Mouse (Mus musculus): ENCODE data around the gene Slf2.
A peak's percentile ranks its signal among the peaks of the same experiment; 100 is the strongest.

Slf2 gene

DNA sequence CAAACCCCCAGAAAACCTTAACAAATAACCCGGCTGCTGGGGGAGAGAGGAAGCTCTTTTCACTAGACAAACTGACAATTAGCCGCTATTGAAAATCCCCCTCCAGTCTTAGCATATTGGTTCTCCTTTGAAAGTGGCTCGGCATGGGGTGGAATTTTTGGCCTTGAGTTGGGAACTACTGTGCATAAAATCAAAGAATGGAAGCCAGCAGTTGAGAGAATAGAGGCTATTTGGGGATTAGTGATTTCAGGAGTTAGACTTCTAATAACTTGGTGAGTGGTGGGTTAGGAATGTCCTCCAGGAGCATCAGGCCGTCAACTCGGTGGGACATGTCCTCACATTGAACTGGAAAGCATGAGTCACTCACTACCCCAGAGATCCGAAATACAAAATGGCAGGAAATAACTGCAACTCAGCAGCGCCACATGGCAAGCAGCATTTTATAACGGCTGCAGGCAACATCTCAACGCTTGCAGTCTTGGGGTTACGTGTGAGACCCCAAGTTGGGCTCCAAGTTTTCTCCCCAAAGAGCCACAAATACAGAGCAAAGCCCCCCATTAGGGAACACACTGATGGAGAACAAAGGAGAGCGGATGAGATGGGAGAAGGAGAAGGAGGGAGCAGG is 22.0 kb upstream of the Slf2 start:
- DNase-seq (ENCODE audit: low spot score) = no peak

DNA sequence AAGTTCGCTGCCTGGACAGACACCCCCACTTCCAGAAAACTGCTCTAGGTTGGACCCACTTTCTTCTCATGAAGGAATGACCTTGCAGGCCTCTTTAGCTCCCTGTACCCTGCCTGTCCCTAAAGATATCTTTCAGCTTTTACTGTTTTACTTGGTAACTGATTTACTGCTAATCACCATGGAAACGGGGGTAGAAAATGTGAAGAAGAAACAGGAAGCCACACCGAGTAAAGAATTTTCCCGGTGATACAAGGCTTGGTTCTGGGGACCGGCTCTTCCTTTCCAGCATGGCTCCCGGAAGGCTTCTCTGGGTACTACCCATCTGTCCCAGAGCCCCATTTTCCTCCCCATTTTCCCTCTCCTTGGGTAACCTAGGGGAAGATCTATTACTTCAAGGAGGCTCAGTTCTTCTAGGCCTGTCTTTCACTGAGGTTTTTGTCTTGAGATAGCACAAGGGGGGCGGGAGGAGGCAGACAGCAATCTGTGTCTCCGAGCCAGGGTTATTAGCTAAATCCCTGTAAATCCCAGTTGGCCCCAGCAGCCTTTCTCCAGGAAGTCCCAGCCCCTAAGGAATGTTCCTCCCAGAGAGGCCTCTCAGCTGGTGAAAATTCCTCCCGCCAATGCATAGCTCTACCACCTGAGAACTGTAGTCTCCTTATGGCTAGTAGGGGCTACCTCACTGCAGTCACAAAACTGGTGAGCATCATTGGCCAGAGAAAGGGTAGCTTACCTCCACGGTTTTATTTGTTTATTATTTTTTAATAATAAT is 16.3 kb upstream of the Slf2 start:
- DNase-seq (ENCODE audit: low spot score) = no peak

DNA sequence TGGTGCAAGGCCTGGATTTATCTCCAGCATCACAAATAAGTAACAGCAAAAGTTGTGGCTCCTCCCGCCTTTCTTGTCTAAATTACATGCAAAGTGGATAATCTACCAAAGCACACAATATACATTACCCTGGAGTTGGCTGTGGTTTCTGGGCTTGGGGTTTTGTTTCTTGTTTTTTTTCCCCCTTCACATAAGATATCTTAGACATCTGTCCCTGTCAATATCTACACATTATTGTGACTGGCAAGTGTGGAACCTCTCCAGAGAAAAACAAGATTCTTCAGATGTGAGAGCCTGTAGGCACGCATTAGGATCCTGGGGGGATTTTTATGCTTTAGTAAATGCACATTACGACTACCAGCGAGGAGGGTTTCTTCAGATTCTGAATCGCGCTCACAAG is 12.8 kb upstream of the Slf2 start:
- no peak for DNase-seq (ENCODE audit: low spot score)

DNA sequence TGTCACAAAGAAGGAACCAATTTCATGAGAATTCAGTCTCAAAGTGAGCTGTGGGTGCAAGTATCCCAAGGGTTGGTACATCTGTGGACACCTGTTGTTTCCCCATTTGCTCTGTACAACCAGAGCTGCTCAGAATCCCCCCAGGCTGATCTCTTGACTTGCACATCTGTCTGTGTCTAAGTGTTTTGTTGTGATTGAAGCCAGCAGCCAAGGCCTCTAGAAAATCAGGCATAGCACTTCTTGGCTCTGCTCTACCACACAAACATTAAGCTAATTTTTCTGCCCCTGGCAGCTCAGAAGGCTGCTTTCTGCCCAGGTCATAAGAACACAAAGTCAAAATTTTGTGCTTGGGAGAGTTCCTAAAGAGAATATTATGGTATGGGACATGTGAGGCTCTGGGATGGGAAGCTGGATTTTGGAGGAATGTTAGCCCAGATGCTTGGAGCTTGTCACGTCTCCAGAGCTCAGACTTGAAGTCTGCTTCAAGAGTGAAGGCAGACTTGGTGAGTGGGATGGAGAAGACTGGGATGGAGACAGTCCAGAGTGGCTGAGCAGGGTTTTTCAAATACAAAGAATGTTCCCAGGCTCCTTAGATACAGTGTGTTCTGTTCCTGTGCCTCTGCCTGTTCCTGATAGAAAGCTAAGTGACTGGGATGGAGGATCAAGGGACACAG is 9.3 kb upstream of the Slf2 start:
- DNase-seq (ENCODE audit: low spot score) = no peak

DNA sequence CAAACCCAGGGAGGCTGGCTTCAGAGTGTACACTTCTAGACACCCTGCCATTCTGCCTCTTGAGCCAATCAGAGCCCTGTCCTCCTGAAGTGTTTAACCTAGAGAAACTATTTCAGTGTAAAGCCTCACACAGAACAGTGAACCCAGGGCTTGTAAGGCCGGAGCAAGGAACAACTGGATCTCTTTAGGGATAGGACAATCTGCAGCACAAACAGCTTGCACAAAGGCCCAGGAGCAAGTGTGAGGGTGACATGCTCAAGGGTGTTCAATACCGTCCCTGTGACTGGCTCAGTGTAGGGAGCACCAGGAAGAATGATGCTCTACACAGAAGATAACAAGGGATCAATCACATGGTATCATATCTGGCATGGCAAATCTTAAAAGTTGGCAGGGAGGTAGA is 8.4 kb upstream of the Slf2 start:
- no peak for DNase-seq (ENCODE audit: low spot score)

DNA sequence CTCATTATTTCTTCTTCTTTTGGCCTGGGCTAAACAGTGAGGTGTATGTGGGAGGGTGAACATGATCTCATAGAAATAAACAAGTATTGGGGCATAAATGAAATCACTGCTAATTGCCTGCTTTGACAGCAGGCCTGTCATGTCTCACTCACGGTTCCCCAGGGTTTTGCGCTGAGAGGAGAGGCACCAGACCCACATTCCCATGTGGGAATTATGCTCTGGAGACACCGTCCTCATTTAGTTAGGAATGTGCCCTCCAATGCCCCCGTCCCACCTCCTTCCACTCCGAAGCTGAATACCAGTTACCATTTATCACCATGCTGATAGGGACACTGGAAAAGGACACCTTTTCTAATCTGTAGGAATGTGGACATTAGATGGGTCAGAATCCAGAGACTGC is 6.3 kb upstream of the Slf2 start:
- no peak for DNase-seq (ENCODE audit: low spot score)

DNA sequence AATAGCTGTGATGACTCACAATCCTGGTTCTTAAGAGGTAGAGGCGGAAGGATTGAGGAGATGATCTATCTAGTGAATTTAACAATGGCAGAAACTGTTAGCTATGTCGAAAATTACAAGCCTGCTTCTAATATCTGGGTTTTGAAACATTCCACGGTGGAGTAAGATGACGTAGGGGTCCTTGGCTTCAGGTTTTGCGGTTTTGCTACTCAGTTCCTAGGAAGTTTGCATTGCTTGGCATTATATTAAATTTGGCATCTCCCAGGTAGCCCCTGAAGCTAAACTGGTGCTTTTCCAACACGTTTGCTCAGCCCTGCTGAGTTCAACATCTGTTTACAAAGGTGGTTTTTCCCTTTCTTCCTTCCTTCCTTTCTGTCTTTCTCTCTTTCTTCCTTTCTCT is 4.2 kb upstream of the Slf2 start:
- DNase-seq (ENCODE audit: low spot score) = no peak

DNA sequence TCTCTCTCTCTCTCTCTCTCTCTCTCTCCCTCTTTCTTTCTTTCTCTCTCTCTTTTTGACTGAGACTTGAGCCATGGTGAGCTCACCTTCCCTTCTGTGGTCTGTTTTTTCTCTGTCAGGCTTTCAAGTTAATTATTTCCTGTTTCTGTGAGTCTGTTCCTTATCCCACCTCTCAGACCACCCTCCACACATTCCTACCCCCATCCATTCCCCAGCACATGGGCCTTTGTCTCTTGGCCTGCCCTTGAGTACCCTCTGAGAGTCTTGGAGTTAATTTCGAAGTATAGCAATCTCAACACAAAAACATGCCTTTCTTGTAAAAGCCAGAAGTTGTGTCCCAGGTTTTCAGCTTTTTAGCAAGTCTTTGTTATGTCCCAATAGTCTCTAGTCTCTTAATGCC is 3.7 kb upstream of the Slf2 start:
- DNase-seq (ENCODE audit: low spot score) = no peak

DNA sequence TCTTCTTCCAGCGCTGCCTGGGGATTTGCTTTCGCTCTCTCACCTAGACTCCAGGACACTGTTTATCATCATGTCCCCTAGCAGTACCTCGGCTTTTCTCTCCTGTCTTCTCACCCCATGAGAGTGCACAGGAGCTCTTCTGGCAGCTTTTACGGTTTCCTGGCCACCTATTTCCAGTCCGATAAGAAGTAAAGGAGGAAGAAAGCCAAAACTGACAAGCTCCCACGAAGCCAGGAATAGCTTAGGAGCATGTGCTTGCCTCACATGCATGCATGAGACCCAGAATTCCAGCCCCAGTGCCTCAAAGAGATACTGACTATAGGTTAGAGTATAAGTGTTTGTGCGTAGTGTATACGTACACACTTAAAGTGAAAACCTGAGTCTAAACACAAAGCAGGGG is 2.8 kb upstream of the Slf2 start:
- DNase-seq (ENCODE audit: low spot score) = no peak

DNA sequence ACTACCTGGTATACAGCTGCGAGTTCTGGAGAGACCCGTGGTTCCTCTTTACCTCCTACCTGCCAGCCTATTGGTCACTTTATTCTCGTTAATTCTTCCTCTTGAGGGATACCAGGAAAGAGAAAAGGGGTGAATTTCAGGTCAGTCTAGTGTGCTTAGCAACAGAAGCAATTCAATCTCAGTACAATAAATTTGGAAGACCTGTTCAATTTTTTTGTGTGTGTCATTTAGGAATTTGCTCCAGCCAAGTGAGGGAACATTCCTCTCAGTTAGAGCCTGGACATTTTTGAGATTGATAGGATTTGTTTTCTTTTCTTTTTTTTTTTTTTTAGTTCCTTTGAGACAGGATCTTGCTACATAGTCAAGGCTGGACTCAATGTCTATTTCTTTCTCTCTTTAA is 1.7 kb upstream of the Slf2 start:
- DNase-seq (ENCODE audit: low spot score) = no peak

DNA sequence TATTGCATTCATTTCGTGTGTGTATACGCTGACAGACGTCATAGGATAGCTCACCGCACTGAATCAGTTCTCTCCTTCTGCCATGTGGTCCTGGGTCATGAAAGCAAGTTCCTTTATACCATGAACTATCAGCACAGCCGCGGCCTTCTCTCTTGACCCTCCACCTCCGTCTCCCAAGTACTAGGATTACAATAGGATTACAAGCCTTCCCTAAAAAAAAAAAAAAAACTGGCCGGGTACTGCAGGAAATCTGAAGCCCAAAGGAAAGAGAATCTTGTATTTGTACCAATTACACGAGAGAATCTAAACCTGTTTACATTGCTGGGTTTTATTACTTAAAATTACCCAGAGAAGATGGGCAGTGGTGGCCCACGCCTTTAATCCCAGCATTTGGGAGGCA is 1.3 kb upstream of the Slf2 start:
- no peak for DNase-seq (ENCODE audit: low spot score)

DNA sequence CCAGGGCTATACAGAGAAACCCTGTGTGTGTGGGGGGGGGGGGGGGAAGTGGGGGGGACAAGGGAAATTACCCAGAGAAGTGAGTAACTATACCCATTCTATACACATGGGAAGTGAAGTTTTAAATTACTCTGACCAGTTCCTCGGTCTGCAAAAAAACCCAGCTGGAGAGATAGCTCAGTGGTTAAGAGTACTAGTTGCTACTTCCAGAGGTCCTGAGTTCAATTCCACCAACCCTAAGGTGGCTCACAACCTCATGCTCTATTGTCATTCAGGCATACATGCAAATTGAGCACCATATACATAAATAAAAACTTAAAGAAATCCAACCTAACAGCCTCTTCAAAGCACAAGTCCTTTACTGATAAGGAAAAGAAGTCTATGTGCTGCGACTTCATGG is 829 bp upstream of the Slf2 start:
- DNase-seq (ENCODE audit: low spot score) = no peak

DNA sequence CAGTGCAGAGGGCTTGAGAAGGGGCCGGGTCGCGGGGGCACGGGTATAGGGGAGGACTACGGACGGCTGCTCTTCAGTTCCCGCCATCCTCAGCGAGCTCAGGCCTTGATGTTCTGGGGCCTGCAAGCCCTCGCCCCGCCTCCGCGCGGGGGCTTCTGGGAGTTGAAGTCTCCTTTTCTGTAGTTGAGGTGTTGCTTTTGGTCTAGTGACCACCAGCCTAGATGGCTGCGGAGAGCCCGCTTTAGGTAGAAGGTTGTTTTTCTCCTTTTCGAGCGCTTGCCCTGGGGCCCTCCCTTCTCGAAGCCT is 456 bp downstream of the Slf2 start:
- DNase-seq (ENCODE audit: low spot score) = peak; percentile 76

DNA sequence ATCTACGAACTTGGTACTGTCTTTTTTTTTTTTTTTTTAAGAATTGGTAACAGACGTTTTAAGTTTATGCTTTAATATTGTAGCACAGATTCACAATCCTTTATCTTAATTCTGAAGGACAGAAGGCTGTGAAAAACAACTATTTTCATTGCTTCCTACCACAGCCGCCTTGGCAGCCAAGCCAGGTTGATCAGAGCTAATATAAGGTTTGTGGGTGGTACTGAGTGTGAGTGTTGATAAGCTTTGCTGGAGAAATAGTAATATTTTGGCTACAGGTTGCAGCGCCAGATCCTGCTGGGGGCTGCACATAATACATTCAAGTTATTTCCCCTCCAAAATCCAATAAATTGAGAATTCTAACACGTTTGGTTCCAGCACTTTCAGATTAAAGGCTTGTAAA is 1.1 kb downstream of the Slf2 start:
- DNase-seq (ENCODE audit: low spot score) = no peak

DNA sequence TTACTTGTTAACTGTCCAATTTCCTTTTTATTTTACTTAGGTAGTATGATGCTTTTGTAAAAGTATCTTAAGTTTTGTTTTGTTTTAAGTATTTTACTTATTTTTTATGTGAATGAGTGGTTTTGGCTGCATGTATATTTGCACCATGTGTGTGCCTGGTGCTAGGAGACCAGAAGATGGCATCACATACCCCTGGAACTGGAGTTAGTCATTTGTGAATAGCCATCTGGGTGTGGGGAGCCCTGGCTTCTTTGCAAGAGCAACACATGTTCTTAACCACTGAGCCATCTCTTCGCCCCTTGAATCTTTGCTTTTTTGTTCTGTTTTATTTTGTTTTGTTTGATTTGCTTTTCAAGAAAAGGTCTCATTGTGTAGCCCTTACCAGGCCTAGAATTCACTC is 2.2 kb downstream of the Slf2 start:
- no peak for DNase-seq (ENCODE audit: low spot score)

DNA sequence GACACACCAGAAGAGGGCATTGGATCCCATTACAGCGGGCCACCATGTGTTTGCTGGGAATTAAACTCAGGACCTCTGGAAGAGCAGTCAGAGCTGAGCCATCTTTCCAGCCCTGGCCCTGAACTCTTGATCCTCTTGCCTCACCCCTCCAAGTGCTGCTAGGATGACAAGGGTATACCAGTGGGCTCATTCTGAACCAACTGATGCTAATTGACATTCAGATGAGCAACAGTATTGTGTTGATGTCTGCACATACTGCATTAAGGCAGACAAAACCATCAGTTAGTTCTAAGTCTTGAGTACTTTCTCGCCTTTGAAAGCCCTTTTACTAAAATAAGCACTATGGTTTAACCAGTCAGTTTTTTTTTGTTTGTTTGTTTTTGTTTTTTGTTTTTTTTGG is 28.7 kb downstream of the Slf2 start:
- no peak for DNase-seq (ENCODE audit: low spot score)

DNA sequence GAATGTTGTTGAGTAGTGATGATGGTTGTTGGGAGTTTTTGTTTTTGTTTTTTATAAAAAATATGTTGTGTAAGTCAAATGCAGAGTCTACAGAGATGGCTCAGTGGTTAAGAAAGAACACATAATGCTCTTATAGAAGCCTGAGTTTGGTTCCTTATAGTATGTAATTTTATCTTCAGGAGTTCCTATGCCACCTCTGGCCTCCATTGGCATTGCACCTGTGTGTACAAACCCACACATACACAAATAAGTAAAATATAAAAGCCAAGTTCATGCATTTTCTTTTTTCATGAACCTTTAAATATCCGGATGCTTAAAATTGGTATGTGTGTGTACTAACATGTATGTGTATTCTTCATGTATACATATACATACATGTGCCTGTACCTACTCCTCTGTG is 35.0 kb downstream of the Slf2 start:
- DNase-seq (ENCODE audit: low spot score) = no peak

DNA sequence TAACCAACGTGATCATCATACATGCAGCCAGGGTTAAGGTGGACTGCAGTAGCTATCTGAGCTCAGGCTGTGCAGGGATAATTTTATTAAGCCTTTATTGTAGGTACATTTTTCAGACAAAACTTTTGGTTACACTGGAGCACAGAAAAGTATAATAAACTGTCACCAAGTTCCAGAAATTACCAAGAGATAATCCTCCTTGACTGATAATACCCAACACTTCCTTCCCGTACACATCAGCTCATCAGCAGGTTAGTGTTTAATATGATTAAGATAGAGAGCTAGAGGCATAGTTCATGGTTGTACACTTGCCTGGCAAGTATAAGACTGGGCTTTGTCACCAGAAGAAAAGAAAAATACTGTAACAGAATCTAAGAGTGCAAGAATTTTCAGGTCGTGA is 37.4 kb downstream of the Slf2 start:
- DNase-seq (ENCODE audit: low spot score) = no peak

DNA sequence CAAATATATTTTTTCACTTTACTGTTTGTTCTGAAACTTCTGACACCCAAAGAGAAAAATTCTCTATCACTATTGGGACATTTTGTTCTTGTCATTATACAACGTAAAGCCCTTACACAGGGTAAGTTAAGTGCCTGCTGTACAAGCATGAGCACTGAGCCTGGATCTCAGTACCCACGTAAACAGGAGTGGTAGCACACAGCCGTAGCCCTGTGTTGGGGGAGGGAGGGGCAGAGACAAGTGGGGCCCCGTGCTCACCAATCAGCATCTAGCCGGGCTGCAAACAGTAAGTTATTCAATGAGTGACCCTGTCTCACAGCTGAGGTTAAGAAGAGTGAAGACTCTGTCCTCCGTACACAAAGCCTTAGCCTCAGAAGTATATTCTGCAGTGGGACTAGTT is 45.7 kb downstream of the Slf2 start:
- DNase-seq (ENCODE audit: low spot score) = no peak

DNA sequence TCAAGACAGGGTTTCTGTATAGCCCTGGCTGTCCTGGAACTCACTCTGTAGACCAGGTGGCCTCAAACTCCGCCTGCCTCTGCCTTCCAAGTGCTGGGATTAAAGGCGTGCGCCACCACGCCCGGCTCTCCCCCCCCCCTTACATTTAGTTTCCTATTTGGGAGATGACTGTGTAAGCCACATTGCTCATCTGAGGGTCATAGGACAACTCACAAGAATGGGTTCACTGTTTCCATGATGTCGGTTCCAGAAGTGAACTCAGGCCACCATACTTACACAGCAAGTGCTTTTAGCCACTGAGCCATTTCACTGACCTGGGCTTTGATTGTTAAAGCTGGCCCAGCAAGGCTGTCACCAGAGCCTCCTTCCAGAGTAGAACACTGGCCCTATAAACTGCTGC is 46.2 kb downstream of the Slf2 start:
- no peak for DNase-seq (ENCODE audit: low spot score)

DNA sequence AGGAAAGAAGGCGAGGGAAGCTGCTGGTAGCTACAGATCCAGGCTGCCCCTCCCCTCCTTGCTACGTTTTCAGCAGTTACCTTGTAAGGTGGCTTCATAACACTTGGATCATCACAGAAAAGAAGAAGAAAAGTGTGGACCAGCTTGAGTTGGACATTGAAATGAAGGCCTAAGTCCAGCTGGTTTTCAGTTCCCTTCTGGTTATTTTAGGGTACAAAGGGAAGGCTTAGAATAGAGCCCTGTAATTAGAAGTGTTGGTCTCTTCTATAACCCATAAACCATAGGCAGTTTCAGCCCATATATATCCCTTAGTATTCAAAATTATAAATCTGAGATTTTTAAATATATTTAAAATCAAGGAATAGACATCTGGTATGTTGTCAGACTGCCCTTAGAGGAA is 49.8 kb downstream of the Slf2 start:
- no peak for DNase-seq (ENCODE audit: low spot score)

DNA sequence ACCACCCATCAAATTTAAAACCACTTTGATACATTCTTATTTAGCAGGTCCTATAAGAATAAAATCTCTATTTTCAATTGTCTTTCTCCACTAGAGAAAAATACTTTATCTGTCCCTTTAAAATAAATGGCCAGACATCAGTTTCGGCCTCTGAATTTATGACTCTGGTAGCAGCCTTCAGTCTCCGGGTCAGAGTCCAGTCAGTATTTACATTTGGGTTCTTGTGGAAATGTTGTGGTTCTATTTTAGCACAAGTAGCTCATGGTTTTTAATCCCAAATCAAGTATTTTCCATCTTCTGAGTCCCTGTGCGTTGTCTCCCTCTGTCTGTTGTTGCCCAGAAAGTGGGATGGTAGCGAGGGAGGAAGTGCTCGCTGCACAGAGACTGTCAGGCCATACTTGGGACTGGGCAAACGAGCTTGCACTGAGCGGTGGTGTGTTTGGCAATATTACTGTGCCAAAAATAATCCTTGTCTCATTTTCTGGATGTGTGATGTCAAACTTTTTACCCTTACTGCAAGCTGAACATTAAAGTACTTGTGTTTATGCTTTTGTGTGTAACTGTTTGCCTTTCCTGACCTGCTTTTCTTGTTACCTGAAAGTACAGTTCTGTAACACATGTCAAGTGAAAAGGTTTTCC is 51.6 kb downstream of the Slf2 start:
- no peak for DNase-seq (ENCODE audit: low spot score)

DNA sequence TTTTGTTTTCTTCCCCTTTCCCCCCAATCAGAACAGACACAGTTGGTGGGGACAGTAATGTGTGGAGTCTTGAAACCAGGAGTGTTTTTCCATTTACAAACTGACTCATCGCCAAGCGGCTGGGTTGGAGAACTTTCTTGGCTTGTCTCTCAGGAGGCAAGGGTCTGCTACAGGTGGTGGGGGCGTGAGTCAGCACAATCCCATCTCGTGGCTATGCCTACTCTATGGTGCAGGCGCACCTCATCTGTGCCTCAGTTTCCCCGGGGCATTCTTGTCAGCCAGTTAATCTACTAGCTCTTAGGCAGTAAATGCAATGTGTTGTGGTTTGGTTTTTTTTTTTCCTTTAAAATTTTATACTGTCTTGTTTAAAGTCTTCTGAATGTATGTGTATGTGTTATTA is 52.4 kb downstream of the Slf2 start:
- DNase-seq (ENCODE audit: low spot score) = no peak

Data from urinary bladder, postnatal 25 days (tissue).